Mouse (Mus musculus): ENCODE results near the gene Chrna1.
A peak's percentile ranks its signal among the peaks of the same experiment; 100 is the strongest.
"Not testable (repeated sequence)": the region's sequence is repeated elsewhere in the genome, so short reads cannot be mapped to it uniquely, and the experiment has no call there.

Chrna1 gene

DNA sequence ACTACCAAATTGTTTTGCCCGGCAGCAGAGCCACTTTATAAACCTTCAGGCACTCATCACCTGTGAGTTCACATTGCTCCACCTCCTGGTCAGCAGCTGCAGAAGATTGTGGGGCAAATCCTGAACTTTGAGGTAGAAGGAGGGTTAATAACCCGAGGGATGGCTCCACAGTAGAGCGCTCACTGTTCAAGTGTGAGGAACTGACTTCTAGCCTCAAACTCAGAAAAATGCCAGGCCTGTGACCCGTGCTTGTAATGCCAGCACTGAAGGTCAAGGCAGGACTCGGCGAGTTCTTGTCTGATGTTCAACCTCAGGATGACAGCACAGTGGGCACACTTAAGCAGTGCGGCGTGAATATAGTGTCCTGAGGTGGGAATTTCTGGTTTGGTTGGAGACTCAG, 22.2 kb downstream of the Chrna1 start:
- no peak for DNase-seq (ENCODE audit: low read depth, low spot score)

DNA sequence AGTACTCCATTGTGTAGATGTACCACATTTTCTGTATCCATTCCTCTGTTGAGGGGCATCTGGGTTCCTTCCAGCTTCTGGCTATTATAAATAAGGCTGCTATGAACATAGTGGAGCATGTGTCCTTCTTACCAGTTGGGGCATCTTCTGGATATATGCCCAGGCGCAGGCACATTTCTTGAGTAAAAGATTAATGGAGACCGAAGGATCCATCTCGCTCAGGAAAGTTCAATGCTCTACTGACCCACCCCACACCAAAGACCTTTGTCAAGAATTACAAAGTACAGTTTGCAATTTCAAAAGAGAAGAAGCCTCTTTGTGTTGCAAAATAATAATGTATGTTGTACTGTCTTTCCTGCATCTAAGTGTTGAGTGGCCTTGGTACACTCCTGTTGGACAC, 23.1 kb downstream of the Chrna1 start:
- DNase-seq (ENCODE audit: low read depth, low spot score): not testable (repeated sequence)

DNA sequence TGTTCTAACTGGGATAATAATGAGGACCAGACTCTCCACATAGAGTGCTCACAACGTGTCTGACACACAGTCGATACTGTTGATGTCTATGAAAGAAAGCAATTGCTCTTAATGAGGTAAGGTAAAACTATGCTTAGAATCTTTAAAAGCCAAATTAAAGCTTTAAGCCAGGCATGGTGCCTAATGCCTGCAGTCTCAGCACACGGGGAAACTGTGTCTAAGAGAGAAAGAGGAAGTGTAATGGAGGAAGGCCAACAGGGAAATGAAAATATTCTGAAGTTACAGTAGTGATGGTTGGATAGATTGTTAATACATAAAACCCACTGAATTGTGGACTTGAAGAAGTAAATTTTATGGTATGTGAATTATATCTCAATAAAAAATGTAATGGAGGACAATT, 25.7 kb downstream of the Chrna1 start:
- DNase-seq (ENCODE audit: low read depth, low spot score): no peak

DNA sequence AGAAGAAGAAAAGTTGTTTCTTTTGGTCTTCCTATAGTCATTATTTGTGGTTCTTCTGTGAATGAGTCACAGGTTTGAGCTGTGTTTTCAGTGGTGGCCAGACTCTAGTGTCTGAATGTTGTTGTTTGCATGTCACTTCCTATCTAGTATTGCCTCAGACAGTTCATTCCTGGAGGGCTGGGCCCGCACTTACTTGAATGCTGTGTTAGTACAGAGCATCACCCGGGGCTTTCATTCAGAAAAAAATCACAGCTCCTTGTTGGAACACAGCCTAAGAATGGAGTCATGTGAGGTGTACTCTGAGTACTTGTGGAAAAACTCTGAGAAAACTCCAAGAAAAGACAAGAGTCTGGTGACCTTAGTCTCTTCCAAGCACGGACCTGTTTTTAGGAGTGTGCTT, 27.2 kb downstream of the Chrna1 start:
- no peak for DNase-seq (ENCODE audit: low read depth, low spot score)

DNA sequence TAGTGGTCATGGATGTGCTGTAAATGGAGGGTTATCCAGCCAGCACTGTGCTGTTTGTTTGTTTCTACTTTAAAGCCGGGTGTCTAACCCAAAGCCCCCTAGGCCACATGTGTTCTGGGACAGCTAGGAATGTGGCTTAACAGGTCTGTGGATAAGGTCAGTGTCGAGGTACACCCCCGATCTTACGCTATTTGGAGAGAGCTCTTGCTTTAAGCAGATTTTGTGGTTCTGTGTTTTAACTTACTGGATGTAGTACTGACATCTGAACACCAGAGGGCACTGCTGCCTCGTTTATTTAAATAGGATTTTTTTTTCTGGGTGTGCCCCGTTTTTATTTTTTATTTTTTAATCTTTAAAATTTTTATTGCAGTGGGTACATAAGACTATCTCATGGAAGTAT, 29.4 kb downstream of the Chrna1 start:
- peak; percentile 52 for DNase-seq (ENCODE audit: low read depth, low spot score)

DNA sequence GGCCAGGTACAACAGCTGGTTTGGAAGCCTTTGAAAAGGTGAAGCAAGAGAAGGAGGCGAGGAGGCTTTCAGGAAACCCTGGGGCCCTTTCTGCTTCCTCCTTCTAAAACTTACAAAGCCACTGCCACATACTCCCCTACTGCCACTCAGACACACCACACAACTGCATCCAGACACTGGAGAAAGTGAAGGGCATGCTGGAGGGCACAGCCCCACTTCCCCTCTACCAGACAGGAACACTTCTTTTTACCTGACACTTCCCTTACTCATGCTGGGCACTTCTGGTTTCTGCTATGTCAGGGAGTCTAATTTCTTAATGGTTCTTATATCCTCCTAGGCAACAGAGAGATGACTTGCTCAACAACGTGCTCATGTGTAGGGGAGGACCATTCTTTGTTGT, 31.6 kb downstream of the Chrna1 start:
- DNase-seq (ENCODE audit: low read depth, low spot score): no peak

DNA sequence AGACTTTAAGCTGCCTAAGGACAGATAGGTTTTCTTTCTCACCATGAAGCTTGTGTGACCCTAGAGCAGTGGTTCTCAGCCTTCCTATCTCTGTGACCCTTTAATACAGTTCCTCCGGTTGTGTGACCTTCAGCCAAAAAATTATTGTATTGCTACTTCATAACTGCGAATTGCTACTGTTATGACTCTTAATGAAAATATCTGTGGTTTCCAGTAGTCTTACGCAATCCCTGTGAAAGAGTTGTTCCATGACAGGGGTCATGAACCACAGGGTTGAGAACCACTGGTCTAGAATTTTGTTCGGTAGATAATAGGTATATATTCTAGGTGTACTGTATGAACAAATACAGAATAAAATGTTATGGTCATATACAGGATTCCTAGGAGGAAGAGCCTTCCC, 32.9 kb downstream of the Chrna1 start:
- no peak for DNase-seq (ENCODE audit: low read depth, low spot score)

DNA sequence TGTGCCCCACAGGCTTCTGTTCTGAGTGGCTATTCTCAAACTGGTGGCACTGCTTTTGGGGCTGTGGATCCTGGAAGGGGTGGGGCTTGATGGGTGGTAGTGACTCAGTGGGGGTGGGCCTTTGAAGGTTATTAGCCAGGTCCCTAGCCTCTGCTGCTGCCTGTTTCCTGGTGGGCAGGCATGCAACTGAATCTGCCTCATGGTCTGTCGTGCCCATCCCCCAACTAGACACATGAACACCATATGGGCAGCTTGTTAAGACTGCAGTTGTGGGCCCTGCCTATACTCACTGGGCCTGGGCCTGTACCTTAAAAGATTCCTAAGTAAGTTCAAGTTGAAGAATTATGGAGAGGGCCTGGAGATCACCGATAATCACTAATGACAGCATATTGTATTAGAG, 34.6 kb downstream of the Chrna1 start:
- no peak for DNase-seq (ENCODE audit: low read depth, low spot score)

DNA sequence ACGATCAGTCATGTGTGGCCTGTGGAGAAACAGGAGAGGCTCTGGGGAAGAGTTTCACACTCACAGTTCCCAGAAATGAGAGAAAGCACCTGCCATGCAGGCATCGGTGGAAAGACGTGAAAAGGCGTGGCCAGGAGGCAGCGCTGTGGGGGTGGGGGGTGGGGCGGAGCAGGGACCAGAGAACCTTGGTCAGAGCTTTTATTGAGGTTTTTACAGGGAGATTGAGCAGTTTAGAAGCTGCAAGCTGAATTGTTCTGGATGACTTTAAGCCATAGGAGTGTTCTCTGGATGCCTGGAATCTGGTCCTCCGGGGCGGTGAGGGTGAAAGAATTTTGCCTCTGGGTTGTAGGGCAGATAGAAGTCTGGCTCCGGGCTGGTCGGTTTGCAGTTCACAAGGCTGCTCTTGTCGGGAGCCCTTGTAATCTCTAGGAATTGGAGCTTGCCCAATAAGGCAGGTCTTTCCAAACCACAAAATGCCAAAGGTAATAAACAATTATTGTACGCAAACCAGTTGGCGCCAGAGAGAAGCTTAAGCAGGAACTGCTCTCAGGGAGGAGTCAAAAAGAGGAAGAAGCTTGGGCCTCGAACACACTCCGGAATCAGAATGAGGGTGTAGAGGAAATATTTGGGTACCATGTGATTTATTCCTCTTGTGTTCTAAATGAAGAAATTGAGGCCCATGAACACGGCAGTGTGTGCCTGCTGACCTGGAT, 39.5 kb downstream of the Chrna1 start:
- peak; percentile 34 for DNase-seq (ENCODE audit: low read depth, low spot score)

DNA sequence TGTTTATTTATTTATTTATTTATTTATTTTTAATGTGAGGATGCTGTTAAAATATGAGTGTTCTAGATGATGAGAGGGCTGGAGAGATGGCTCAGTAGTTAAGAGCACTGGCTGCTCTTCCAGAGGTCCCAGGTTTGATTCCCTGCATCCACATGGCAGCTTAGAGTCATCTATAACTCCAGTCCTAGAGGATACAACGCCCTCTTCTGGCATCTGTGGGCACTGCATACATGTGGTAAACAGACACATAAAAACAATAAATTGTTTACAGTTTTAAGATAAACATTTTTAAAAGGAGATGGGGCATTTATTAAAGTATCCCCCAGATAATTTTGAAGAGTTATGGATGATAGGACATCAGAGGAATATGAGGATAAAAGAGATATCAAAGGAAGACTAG, 40.4 kb downstream of the Chrna1 start:
- peak; percentile 53 for DNase-seq (ENCODE audit: low read depth, low spot score)

DNA sequence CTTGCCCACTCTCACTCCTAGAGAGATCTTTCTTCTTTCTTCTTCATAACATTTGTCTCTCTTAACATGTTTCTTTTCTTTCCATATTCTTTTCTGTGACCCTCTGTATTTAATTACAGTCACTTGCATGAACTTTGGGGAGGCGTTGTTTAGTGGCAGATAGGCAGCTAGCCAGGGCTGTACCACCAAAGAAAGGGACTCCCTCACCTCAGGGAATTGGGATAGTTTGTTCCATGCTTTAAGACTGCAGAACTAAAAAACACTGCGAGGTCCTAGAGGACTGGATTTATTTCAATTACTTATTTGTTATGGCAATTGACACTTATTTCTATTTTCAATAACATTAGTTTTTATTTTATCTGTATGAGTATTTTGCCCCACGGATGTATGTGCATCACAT, 41.0 kb downstream of the Chrna1 start:
- DNase-seq (ENCODE audit: low read depth, low spot score): no peak

DNA sequence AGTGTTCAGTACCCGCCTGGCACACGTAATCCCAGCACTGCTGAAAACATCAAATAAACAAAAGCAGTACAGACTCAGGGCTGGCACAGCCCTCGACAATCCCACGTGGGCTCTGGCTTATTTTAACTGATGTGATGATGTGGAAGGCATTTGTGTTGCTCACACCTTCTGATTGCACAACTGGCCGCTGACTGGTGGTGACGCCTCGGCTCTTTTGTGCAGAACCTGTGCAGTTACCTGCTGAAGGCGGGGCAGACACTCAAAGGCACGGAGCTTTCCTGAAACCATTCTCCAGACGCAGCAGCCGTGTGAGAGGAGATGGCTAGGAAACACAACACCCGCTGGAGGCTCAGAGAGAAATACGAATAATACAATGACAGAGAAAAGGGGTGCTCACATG, 41.5 kb downstream of the Chrna1 start:
- DNase-seq (ENCODE audit: low read depth, low spot score): no peak

DNA sequence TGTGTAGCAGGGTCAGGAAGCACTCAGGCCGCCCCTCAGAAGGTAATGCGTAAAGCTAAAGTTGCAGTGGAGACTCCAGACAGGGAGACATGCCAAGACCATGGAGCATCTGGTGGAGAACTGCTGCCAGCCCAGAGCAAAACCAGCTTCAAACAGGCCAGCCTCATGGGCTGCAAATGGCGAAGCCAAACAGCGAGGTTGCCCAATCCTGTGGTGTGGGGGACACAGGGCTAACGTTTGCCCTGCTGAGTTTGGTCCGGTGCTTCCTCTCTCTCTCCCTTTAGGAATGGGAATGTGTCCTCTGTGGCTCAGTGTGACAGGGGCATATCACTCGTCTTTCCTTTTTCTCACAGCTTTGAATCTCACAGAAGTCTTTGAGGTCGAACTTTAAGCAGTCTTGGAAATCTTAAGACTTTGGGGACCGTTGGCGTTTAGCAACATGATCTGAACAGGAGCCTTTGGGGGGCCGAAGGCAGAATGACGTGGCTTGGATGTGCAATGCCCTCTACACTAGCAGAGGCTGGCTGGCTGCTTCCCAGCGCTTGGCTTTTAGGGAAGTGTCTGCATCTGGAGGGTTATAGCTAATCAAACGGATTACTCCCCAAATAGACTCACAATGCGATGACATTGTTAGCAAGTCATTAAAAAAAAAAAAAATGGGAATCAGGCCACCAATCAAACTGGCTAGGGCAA, 43.9 kb downstream of the Chrna1 start:
- DNase-seq (ENCODE audit: low read depth, low spot score): no peak

DNA sequence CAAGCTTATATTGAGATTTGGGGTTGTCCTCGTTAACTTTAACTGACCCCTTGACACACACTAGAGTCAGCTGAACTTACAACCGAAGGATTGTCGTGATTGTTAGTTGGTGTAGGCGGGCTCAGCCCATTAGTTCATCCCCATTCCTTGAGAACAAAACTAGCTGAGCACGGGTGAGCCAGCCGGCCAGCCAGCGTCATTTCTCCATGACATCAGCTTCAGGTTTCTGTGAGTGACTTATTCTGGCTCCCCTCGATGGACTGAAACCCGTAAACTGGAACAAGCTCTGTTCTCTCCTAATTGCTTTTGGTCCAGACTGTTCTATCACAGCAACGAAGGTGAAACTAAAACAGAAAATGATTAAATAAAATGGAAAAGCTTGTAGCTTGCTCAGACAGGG, 45.4 kb downstream of the Chrna1 start:
- DNase-seq (ENCODE audit: low read depth, low spot score): no peak

DNA sequence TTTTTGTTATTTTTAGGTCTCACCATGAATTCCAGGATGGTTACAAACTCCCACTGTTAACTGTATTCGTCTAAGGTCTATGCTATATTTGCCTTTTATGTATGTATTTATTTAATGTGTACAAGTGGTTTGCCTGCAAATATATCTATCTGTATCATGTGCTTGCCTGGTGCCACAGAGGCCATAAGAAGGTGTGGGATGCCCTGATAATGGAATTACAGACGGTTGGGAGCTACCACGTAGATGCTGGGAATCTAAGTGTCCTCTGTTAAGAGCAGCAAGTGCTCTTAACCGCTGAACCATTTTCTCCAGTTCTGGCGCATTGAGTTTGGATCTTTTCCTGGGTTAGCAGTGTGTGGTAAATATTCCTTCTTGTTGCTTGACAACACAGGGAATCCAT, 49.7 kb downstream of the Chrna1 start:
- DNase-seq (ENCODE audit: low read depth, low spot score): no peak

DNA sequence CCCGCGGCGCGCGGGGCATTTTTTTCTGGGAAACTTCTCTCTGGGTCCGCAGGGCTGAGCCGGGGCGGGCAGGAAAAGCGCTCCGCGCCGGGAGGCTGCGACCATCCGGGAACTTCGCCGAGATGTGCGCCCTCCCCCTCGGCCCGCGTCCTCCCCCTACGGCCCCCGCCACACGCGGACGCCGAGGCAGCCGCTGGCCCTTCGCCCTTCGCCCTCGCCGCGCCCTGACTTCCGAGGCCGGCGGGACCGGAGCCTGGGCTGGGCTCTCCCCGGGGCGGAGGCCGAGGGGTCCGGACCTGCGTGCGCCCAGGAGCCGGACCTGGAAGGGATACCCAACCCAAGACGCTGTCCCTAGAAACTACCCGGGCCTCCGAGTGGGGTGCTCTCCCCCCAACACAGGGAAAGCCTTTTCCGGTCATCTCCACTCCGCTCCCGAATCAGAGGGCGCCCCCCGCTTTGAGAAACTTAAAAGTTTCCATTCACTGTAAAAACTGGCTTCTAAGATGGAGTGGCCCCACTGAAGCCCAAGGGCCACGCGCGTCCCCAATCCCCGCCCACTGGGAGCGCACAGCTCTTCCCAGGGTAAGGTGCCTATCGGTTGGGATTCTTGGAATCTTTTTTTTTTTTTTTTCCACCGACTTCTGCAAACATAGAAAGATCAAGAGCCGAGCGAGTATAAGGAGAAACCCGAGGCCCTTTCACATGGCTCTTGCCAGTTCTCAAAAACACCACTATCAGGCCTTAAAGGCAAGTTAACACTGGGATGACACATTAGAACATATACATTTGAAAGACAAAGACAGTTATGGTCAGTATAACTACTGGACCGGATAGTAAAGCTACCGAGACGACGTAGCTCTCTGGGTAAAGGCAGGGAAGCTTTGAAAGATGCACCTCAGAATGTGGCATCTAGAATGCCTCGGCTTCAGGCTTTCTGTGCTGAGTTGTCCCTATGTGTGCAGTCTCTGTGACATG, 50.5 kb downstream of the Chrna1 start, which contains the start of gene Wipf1:
Gene Wipf1, minus strand, starts transcription at position 379 of the 975 bp plus-strand sequence.
- DNase-seq (ENCODE audit: low read depth, low spot score): peak; percentile 74

DNA sequence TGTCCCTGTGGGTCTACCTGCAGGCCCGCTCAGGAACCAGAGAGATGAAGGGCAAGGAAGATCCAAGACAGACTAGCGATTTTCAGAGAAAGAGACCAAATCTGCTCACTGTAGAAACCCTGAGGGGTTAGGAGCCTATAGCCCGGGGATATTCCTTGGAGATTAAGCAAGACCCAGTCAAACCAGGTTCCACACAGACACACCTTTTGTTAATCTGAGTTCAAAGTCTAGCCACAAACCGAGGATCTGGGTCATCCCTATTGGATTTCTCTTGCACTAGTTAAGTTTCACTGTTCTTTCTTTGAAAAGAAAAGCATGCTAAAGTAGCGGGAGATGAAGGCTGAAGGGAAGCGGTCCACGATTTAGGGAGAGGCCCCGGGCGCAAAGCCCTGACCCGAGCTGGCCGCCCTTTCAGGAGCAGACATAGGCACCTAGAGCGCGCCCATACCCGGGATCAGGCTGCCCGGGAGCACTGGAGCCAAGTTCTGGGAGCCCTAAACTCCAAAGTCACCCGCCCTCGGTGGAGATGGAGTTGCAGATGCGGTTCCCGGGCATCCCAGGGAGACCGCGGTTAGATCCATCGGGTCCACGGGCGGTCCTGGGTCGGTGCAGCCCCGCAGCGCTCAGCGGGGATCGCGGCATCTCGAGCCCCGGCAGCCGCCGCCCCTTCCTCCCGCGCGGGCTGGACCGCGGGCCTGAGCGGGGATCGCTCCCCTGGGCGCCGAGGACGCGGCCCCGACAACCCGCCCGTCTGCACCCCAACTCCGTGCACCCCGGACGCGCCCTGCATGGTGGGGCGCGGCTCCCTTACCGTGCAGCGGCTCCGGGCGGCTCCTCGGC, 51.4 kb downstream of the Chrna1 start:
- peak; percentile 67 for DNase-seq (ENCODE audit: low read depth, low spot score)

DNA sequence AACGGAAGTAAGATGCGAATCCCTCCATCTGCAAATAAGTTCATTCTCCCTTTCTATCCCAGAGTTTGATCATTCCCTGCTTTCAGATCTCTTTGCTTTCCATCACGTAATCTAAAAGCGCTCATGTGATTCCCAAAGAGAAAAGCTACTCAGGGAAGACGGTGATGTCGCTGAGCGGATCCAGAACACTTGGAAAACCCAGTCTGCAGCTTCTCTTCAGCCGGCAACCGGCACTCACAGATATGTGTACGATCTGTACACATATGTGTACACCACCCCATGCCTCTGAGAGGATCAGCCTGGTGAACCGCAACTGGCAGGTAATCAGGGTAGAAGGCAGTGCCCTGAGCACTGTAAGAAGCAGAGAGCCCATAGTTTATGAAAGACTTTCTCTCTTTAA, 52.2 kb downstream of the Chrna1 start:
- no peak for DNase-seq (ENCODE audit: low read depth, low spot score)

DNA sequence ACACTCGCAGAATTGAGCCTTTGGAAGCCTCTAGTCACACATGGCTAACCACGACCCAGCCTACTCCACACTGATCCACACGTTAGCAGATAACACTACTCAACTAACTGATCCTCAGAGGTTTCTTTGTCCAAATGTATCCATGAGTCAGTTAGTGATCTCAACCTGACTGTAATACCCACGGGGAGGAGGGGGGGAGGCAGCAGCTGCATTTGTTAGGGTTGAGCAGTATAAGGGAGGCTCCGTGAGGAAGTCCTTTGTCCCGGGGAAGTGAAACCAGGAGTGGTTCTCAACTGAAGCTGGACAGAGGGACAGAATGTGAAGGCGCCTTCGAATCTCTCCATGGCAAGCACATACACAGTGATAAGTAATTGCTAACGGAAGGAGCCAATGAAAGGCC, 53.4 kb downstream of the Chrna1 start:
- no peak for DNase-seq (ENCODE audit: low read depth, low spot score)

DNA sequence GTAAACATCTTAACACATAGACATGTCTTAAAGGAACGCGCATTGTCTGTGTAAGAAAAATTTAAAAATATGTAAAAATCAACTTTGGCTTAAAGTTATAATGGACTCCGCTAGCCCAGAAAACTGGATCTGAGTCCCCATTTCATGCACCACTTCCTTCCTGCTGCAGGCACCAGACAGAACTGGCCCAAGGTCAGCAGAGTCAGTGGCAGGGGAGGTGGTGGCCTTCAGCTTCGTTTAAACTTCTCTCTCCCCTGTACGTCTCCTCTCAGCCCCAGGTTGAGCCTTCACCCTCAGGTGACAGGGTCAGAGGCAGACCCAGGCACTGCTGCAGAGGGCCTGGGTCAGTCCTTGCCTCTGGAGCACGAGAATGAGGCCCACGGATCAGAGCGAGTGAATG, 57.2 kb downstream of the Chrna1 start:
- no peak for DNase-seq (ENCODE audit: low read depth, low spot score)

DNA sequence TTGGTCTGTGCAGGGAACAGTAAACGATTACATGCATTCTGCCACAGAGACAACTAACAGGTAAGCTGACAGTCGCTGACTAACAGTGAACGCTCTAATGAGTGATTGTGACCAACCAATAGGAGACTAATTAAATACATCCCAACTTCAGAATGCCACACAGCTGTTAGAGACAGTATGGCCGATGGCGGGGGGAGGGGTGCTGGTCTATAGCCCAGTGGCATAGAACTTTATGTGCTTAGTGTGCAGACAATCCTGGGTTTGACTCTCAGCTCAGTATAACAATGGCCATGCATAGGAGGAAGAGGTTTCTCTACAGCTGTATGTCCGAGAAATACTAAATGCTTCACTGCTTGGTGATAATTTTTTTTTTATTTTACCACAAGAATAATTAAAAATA, 57.8 kb downstream of the Chrna1 start:
- no peak for DNase-seq (ENCODE audit: low read depth, low spot score)

Measured in ZHBTc4 (cell line).